Mouse (Mus musculus) liver, embryonic 14.5 days (tissue): Measurements from ENCODE around the gene Slx1b. TPM values are rescaled to one million over a fixed set of nuclear protein-coding genes. Genes with fewer than 3 reads are reported as not detected.
A peak's percentile ranks its signal among the peaks of the same experiment; 100 is the strongest.

ENCODE experiments used
- ATAC-seq: fragments of 200-750 bp; cut with Nextera tagmentation; 2 replicates; pipeline ENCODE4 v1.8.0; 2017; ENCODE audit warnings: moderate number of reproducible peaks, mild to moderate bottlenecking, moderate library complexity; ENCODE audit not compliant: insufficient read depth
- DNase-seq, 3 experiments: peaks; one replicate each; pipeline ENCODE4 v3.0.0-alpha.2; 2012 to 2013; ENCODE audit warnings: low read depth in 3 of 3, low spot score in 3 of 3
- H3K27ac ChIP-seq: fragments of 300-500 bp; sonication (generic); 2 replicates; pipeline ENCODE4 v1.5.1; 2014; ENCODE audit warnings: moderate library complexity, mild to moderate bottlenecking, control low read depth, inconsistent platforms
- H3K27me3 ChIP-seq: fragments of 300-500 bp; sonication (generic); 2 replicates; pipeline ENCODE4 v1.6.1; 2014; ENCODE audit warnings: mild to moderate bottlenecking, low read length, moderate library complexity; ENCODE audit not compliant: control insufficient read depth, insufficient read depth
- H3K36me3 ChIP-seq: fragments of 300-500 bp; sonication (generic); replicated peaks from 2 replicates; pipeline ENCODE4 v1.6.1; 2014; ENCODE audit warnings: low read depth; ENCODE audit not compliant: control insufficient read depth, insufficient read depth
- H3K4me1 ChIP-seq, 2 experiments: fragments of 200-500 bp in 1 of 2; fragments of 300-500 bp in 1 of 2; sonication (generic) in 1 of 2; replicated peaks; 2 replicates each; pipeline ENCODE4 v1.6.1; 2012 to 2014; ENCODE audit warnings: antibody characterized with exemption in 1 of 2, inconsistent platforms in 1 of 2, low read length in 1 of 2; ENCODE audit not compliant: control insufficient read depth in 2 of 2, insufficient read depth in 2 of 2
- H3K4me2 ChIP-seq: fragments of 300-500 bp; sonication (generic); 2 replicates; pipeline ENCODE4 v1.6.1; 2014; ENCODE audit warnings: low read depth, mild to moderate bottlenecking, control low read depth, moderate library complexity
- H3K4me3 ChIP-seq, 2 experiments: fragments of 200-500 bp in 1 of 2; fragments of 300-500 bp in 1 of 2; sonication (generic) in 1 of 2; 2 replicates each; pipeline ENCODE4 v1.5.1; 2012 to 2014; ENCODE audit warnings: low read depth in 2 of 2, low read length in 2 of 2, mild to moderate bottlenecking in 2 of 2, control low read depth in 1 of 2, inconsistent platforms in 1 of 2, moderate library complexity in 1 of 2; ENCODE audit not compliant: insufficient read depth in 1 of 2
- H3K9ac ChIP-seq: fragments of 300-500 bp; sonication (generic); replicated peaks from 2 replicates; pipeline ENCODE4 v1.6.1; 2014; ENCODE audit warnings: mild to moderate bottlenecking, control low read depth, moderate library complexity
- H3K9me3 ChIP-seq: fragments of 300-500 bp; sonication (generic); 2 replicates; pipeline ENCODE4 v1.6.1; 2016; ENCODE audit warnings: low read length, mixed read lengths; ENCODE audit not compliant: control insufficient read depth
- CTCF ChIP-seq: IDR thresholded peaks from 2 replicates; pipeline ENCODE4 v1.5.1; 2016; ENCODE audit warnings: antibody characterized with exemption, low read depth, control low read depth
- EP300 ChIP-seq: IDR thresholded peaks from 2 replicates; pipeline ENCODE4 v1.6.1; 2016; ENCODE audit warnings: antibody characterized with exemption, low read depth
- WGBS: fragments of 180-500 bp; shearing (Covaris S2); extraction: QIAGEN DNeasy Blood & Tissue Kit; methylation state at CpG from one replicate; pipeline ENCODE4 v1.1.7; 2014; ENCODE audit not compliant: insufficient replicate concordance; 5-methylcytosine and 5-hydroxymethylcytosine counted together
- polyA plus RNA-seq, 2 experiments: library from polyadenylated mRNA; depleted of rRNA in 1 of 2; stranded (reverse) in 1 of 2; unstranded in 1 of 2; fragments of >200 nt; fragmentation: Nextera tagmentation in 1 of 2; extraction: Ambion mirVana in 1 of 2; gene quantifications; 2 replicates each; pipeline versions ENCODE4 v1.2.1 to v1.2.3; 2012 to 2014

Gene Slx1b
- polyA plus RNA-seq, 2 experiments = 1.8 to 5.7 TPM

DNA sequence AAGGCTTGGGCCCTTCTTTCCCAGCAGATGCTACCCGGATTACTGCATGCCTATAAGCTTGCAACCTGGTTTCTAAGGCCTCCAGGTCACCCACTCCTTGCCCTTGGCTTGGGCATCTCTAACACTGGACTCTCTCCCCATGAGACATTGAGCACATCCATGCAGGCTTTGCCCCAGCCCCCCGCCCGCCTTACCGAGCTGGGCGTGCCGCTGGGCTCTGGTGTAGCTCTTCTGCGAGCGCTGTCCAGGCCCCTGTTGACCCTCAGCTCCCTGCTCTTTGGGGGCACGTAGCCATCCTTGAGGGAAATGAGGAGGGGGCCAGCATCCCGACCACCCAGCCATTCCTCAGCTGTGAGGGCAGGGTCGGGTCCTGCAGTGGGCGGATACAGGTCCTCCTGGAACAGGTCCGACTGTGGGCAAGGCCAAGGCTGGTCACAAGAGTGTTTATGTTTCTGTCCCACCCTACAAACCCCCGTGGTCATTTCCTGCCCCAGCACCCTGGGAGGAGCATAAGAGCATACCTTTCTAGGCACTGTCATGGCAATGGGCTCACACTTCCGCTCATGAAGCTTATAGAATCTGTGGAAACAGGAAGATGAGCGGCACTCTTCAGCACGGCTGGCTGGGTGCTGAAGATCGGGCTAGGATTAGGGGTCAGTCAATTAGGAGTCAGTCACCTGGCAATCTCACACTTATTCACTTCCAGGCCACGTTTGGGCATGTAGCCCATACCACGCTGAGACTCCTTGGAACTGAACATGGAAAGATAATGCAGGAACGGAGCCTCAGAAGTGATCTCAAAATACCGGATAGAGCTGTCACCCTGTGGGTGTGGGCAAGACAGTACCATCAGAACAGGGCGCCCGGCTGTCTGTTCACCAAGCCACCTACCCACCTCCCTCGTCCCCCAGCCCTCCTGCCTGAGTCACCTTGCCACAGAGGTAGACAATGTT is 4.8 kb upstream of the Slx1b start:
- TF ChIP-seq EP300 (no peak), CTCF (no peak)
- Histone ChIP-seq H3K9ac (no peak overlapping the region), H3K27me3 (peaks cover 3% of the 10 kb centered on the region), H3K36me3 (no peaks in the 10 kb centered on the region), H3K4me3 (no peak overlapping the region), H3K27ac (no peak overlapping the region), H3K9me3 (no peaks in the 10 kb centered on the region), H3K4me2 (no peak overlapping the region), H3K4me1 (peaks cover 0 to 5% of the 10 kb centered on the region in 2 experiments; a peak in 3 of 4 replicates)
- DNase-seq = no peak
- no peak for ATAC-seq
- 73% methylated on average over 25 of the region's 25 CpGs for WGBS

DNA sequence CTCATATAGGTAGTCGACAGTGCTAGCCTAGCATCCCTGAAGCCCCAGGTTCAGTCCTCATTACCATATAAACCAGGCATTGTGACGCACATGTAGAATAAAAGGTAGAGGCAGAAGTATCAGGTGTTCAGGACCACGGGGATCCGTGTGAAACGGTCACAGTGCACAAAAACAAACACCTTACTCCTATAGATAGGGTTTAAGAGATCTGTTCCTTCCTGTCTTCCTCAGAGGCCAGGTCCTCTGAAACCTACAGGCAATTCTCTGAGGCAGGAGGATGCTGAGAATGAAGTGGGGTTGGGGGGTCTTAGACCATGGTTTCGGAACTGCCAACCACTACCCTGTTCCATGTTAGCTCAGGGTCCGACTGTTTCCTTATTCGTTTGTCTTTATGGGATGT is 2.3 kb upstream of the Slx1b start:
- H3K4me2 ChIP-seq = no peak overlapping the region
- H3K9me3 ChIP-seq = no peaks in the 10 kb centered on the region
- no peak overlapping the region for H3K27ac ChIP-seq
- H3K9ac ChIP-seq = no peak overlapping the region
- H3K27me3 ChIP-seq = no peaks in the 10 kb centered on the region
- DNase-seq (no peak), ATAC-seq (no peak)
- 79% methylated on average over 8 of the region's 8 CpGs for WGBS
- H3K4me1 ChIP-seq = peaks cover 4 to 10% of the 10 kb centered on the region in 2 experiments; a peak in 3 of 4 replicates
- no peak for TF ChIP-seq EP300
- no peak for TF ChIP-seq CTCF
- H3K36me3 ChIP-seq = no peaks in the 10 kb centered on the region
- H3K4me3 ChIP-seq = no peak overlapping the region

DNA sequence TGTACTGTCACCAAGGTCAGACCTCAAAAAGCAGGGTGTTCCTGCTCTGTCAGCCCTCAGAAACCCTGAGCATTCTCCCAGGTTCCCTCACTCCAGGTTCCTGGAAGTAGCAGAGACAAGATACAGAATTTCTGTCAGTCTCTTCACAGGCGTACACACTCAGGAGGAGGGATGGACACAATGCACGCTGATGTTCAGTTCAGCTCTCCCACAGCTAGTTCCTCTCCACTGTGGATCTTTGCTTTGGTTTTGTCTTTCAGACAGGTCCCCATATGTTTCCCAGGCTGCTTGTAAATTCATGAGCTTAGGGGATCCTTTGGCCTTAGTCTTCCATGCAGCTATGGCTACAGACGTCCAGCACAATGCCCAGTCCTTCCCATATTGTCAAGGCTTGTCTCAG is 1.3 kb upstream of the Slx1b start:
- no peak for TF ChIP-seq CTCF
- no peak for TF ChIP-seq EP300
- H3K9ac ChIP-seq = peak overlapping the region; percentile 65
- H3K4me2 ChIP-seq = peak overlapping the region; percentile 91
- peak overlapping the region; percentile 70 to 75 for H3K4me3 ChIP-seq
- ATAC-seq (no peak), DNase-seq (no peak)
- WGBS = 58% methylated on average over 3 of the region's 3 CpGs
- H3K9me3 ChIP-seq = no peaks in the 10 kb centered on the region
- no peak overlapping the region for H3K27ac ChIP-seq
- H3K4me1 ChIP-seq = peaks cover 4 to 10% of the 10 kb centered on the region in 2 experiments; a peak in 3 of 4 replicates
- no peaks in the 10 kb centered on the region for H3K27me3 ChIP-seq
- H3K36me3 ChIP-seq = no peaks in the 10 kb centered on the region

GRCm38 (mm10) chr7:126696303-126696702 is 719 bp upstream of the Slx1b start:
- Histone ChIP-seq H3K9ac (peak overlapping the region; percentile 65), H3K27ac (no peak overlapping the region), H3K36me3 (no peaks in the 10 kb centered on the region), H3K4me1 (peaks cover 4 to 9% of the 10 kb centered on the region in 2 experiments; a peak in 3 of 4 replicates), H3K9me3 (no peaks in the 10 kb centered on the region), H3K27me3 (no peaks in the 10 kb centered on the region), H3K4me3 (peak overlapping the region; percentile 70 to 75), H3K4me2 (peak overlapping the region; percentile 91)
- 3% methylated on average over 17 of the region's 17 CpGs for WGBS
- ATAC-seq (no peak), DNase-seq (no peak)
- TF ChIP-seq EP300 (no peak), CTCF (no peak)

DNA sequence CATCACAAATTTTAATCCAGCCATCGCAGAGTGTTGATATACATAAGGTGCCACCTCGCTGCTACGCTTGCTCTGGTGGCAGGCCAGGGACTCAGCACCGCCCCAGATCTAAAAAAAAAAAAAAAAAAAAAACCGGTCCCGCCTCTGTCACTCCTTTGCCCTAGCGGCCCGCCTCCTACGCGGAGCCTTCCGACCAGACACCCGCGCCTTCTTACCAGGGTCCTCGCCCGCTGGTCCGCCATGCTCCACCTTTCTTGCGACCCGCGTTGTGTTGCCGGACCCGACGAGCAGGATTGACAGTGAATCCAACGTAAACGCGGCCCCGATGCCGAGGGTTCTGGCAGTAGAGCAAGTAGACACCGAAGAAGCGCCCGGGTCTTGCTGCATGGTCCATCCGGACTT is 373 bp downstream of the Slx1b start, which contains the start of gene Bola2:
Bola2 (plus strand) TSS at position 192 of the 402 bp plus-strand sequence.
- ATAC-seq (peak; percentile 80), DNase-seq (peak; percentile 63 to 73 (median 65))
- H3K4me2 ChIP-seq = peak within 1 kb of the TSS; percentile 91
- H3K4me3 ChIP-seq = peak within 1 kb of the TSS; percentile 70 to 75
- H3K9me3 ChIP-seq = no peaks in the 10 kb centered on the region
- H3K27ac ChIP-seq = peak within 1 kb of the TSS; percentile 79
- H3K36me3 ChIP-seq = no peaks in the 10 kb centered on the region
- peaks cover 4 to 5% of the 10 kb centered on the region in 2 experiments; a peak in 3 of 4 replicates for H3K4me1 ChIP-seq
- TF ChIP-seq EP300 (no peak), CTCF (no peak)
- H3K27me3 ChIP-seq = no peaks in the 10 kb centered on the region
- peak within 1 kb of the TSS; percentile 89 for H3K9ac ChIP-seq
- WGBS = under 1% methylated on average over 31 of the region's 31 CpGs
